9 mouse cellular contexts compared by ENCODE assay signal in the genomic region with DNA sequence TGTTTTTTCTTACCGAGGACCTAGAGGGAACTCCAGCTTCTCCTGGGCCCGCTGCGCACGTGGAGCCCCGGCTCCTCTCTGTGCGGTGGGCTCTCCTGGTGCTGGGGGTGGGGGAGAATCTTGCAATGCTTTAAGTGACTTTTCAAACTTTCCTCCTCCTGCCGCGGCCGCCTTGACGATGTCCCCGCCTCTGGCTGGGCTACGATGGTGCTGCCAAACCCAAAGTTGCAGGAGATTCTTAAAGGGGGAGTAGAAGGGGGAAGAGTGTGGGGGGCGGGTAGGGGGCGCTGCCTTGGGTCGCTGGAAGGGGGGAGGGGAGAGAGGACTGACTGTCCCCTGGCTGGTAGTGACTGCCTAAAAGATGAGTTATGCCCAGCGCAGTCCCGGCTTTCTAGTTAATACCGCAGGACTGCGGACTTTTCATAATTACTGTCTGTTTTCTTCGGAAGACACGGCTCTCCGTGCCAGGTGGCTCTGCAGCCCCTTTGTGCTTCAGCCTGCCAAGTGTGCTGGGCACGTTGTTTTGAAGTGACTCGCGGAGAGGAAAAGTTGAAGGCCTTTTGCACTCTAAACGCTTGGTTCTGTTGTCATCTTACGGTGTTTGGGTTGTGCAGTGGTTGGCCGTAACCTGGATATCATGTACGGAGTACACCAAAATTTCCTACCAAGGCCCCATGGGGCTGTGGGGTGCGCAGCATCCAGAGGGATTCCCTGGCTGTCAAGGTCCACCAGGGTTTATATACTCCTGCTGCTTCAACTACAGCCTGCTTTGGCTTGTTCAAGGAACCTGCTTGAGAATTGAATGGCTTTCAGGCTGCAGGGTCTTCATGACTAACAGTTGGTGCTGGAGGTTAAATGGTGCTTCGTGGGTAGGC. TPM values are rescaled to one million over a fixed set of nuclear protein-coding genes. Genes with fewer than 3 reads are reported as not detected.
A peak's percentile ranks its signal among the peaks of the same experiment; 100 is the strongest.
DNase-seq lines count a peak whose midpoint lies in the region; ATAC-seq and TF ChIP-seq lines count a peak whose summit lies in the region.
"Had no signal": no experiment of that assay in that cellular context is flagged by ENCODE, and none has a peak within 500 bp of the region (broad histone marks: within the 10 kb centered on the region; RNA-seq: fewer than 3 reads in every experiment).

No protein-coding gene starts in this region.

- ATAC-seq in liver, embryonic 12.5 days: peak; percentile 9; the same call in 1 of the 2 replicates
- 0 out of 2 replicates have a peak, but pooled peaks have one; percentile 5 for ATAC-seq in stomach, embryonic 15.5 days (ENCODE audit: insufficient read depth, low FRiP score, low read depth)

- no peaks in the 10 kb centered on the region for H3K9me3 ChIP-seq in liver, embryonic 12.5 days (replicated peaks)
- H3K9me3 ChIP-seq in stomach, embryonic 15.5 days: no peaks in the 10 kb centered on the region

- intact Hi-C loops in left cerebral cortex, adult 2 months (cut with DNase I): loop anchor here (5.0 kb wide), 2 partner anchors 157 to 213 kb away; a partner anchor contains a TSS

- H3K4me3 ChIP-seq in left cerebral cortex, adult 2 months: peak overlapping the region; percentile 65
- peak overlapping the region; percentile 58 for H3K4me3 ChIP-seq in liver, embryonic 12.5 days
- H3K4me3 ChIP-seq in stomach, embryonic 15.5 days (replicated peaks): peak overlapping the region; percentile 71

- H3K4me2 ChIP-seq in liver, embryonic 12.5 days: peak overlapping the region; percentile 66
- H3K4me2 ChIP-seq in stomach, embryonic 15.5 days: peak overlapping the region; percentile 99

- no peak for TF ChIP-seq CTCF in left cerebral cortex, adult 2 months (IDR thresholded peaks at IDR 0.05)

- peaks cover 7% of the 10 kb centered on the region; the same call in 1 of the 2 replicates for H3K4me1 ChIP-seq in liver, embryonic 12.5 days
- peaks cover 15% of the 10 kb centered on the region; the same call in 1 of the 2 replicates for H3K4me1 ChIP-seq in stomach, embryonic 15.5 days

- H3K27ac ChIP-seq in left cerebral cortex, adult 2 months: no peak overlapping the region
- H3K27ac ChIP-seq in liver, embryonic 12.5 days: no peak overlapping the region
- H3K27ac ChIP-seq in stomach, embryonic 15.5 days: peak overlapping the region; percentile 54; the same call in 1 of the 2 replicates

- DNase-seq in left cerebral cortex, adult 2 months (ENCODE audit: extremely low spot score in 1 of 2, low spot score in 2 of 2): no peak
- no peak for DNase-seq in left cerebral cortex, adult 9 months (ENCODE audit: low spot score in 2 of 2)
- DNase-seq in embryo, embryonic 10 days (ENCODE audit: low spot score): peak; percentile 52
- DNase-seq in forelimb bud, embryonic 11.5 days (ENCODE audit: low read depth, low spot score): peak; percentile 43
- no peak for DNase-seq in thymus, postnatal 25 days
- no peak for DNase-seq in frontal cortex, postnatal 25 days (ENCODE audit: low spot score in 2 of 2)

- no peaks in the 10 kb centered on the region for H3K36me3 ChIP-seq in liver, embryonic 12.5 days
- H3K36me3 ChIP-seq in stomach, embryonic 15.5 days: no peaks in the 10 kb centered on the region

- peak overlapping the region; percentile 61 for H3K9ac ChIP-seq in liver, embryonic 12.5 days
- peak overlapping the region; percentile 46 for H3K9ac ChIP-seq in stomach, embryonic 15.5 days

- 2% methylated on average over 29 of the region's 31 CpGs for WGBS in liver, embryonic 12.5 days (ENCODE audit: insufficient replicate concordance)
- WGBS in stomach, embryonic 15.5 days: under 1% methylated on average over 31 of the region's 31 CpGs

- H3K27me3 ChIP-seq in liver, embryonic 12.5 days (replicated peaks): peaks cover 59% of the 10 kb centered on the region
- H3K27me3 ChIP-seq in stomach, embryonic 15.5 days (replicated peaks): no peaks in the 10 kb centered on the region

RNA-seq across cellular contexts. Expression of a gene that starts 1.3 kb away (rescaled TPM):
- 10 to 100 TPM; 20.3 to 22.2 TPM for total RNA-seq in left cerebral cortex, adult 2 months (2021)
- 0.86 and 1.1 TPM in 2 replicates for polyA plus RNA-seq in liver, embryonic 12.5 days (2016; fragmentation: Nextera tagmentation; extraction: Ambion mirVana)
- 2.3 and 2.5 TPM in 2 replicates for polyA plus RNA-seq in stomach, embryonic 15.5 days (2015; fragmentation: Nextera tagmentation; extraction: Ambion mirVana)
- total RNA-seq: neutrophil, adult 5-6 weeks had no signal

Comparison
In these comparisons a context has a peak if more than half of its experiments do, and no peak if none do; other contexts are left out.
1. DNase-seq: peak in embryo, embryonic 10 days (single experiment) and forelimb bud, embryonic 11.5 days (single experiment); none in left cerebral cortex, adult 2 months (0 of 2), left cerebral cortex, adult 9 months (0 of 2), thymus, postnatal 25 days (single experiment) and frontal cortex, postnatal 25 days (0 of 2).
2. Peak in every context shown above with its lines, with median percentiles within 50 percentile points of each other: H3K4me3 ChIP-seq.